Mouse (Mus musculus) embryonic fibroblast, embryonic 13.5 days (primary cell): ENCODE results near the gene Ss18l2. TPM values are rescaled to one million over a fixed set of nuclear protein-coding genes. Genes with fewer than 3 reads are reported as not detected.
A peak's percentile ranks its signal among the peaks of the same experiment; 100 is the strongest.

Experiments used
- H3K27ac ChIP-seq: 2 replicates; pipeline ENCODE4 v1.5.1; 2012; ENCODE audit warnings: low read length, control low read depth, inconsistent platforms; ENCODE audit not compliant: insufficient read depth
- H3K4me1 ChIP-seq: 2 replicates; pipeline ENCODE4 v1.6.1; 2011; ENCODE audit warnings: low read length; ENCODE audit not compliant: control insufficient read depth, insufficient read depth
- H3K4me3 ChIP-seq: 2 replicates; pipeline ENCODE4 v1.5.1; 2011; ENCODE audit warnings: mild to moderate bottlenecking, control low read depth, low read length; ENCODE audit not compliant: insufficient read depth
- CTCF ChIP-seq: IDR thresholded peaks from 2 replicates; pipeline ENCODE4 v1.5.1; 2011; ENCODE audit warnings: mild to moderate bottlenecking, control low read depth, low read length, moderate library complexity, borderline replicate concordance; ENCODE audit not compliant: insufficient read depth
- POLR2A ChIP-seq: IDR thresholded peaks from 2 replicates; pipeline ENCODE4 v1.6.1; 2011; ENCODE audit warnings: low read depth, mild to moderate bottlenecking, control low read depth, low read length, moderate library complexity
- polyA plus RNA-seq: library from polyadenylated mRNA; stranded (reverse); fragments of >200 nt; gene quantifications from 2 replicates; pipeline ENCODE4 v1.2.4, GENCODE M21; 2011; ENCODE audit warnings: low read depth; ENCODE audit not compliant: missing spikeins, insufficient read length

The Ss18l2 gene
- polyA plus RNA-seq, 1 experiment = 59.7 TPM

DNA sequence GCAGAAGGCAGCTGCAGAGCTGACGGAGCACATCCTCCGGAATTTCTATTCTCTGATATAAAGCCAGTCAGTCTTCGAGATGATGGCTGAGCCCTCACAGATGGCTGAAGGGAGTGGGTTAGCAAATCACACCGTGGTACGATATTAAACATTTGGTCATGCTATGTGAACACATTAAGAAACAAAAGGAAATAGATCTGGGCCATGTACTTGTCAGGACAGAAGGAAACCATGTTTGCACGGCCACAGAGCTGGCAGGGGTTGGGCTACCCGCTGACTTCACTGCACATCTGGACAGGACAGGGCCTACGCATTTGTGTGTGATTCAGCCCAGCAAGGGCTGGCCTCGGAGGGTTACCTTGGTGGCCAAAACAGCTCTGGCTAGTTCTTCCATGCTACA lies 13.5 kb upstream of the Ss18l2 start:
- Histone ChIP-seq H3K4me1 (no peaks in the 10 kb centered on the region), H3K4me3 (no peak overlapping the region), H3K27ac (no peak overlapping the region)
- TF ChIP-seq POLR2A (no peak), CTCF (no peak)

GRCm38 (mm10) chr9:121697150-121698049 lies 12.7 kb upstream of the Ss18l2 start:
- no peak overlapping the region for H3K4me3 ChIP-seq
- no peak overlapping the region for H3K27ac ChIP-seq
- H3K4me1 ChIP-seq = no peaks in the 10 kb centered on the region
- TF ChIP-seq CTCF (peak; percentile 65), POLR2A (0 out of 2 replicates have a peak, but pooled peaks have one; percentile 23)

- Histone ChIP-seq H3K27ac (no peak overlapping the region), H3K4me3 (peak overlapping the region; percentile 47), H3K4me1 (peaks cover 6% of the 10 kb centered on the region; the same call in 1 of the 2 replicates)
- no peak for TF ChIP-seq POLR2A
- TF ChIP-seq CTCF = no peak
Observed at GRCm38 (mm10) chr9:121704261-121704645, 5.9 kb upstream of the Ss18l2 start.

DNA sequence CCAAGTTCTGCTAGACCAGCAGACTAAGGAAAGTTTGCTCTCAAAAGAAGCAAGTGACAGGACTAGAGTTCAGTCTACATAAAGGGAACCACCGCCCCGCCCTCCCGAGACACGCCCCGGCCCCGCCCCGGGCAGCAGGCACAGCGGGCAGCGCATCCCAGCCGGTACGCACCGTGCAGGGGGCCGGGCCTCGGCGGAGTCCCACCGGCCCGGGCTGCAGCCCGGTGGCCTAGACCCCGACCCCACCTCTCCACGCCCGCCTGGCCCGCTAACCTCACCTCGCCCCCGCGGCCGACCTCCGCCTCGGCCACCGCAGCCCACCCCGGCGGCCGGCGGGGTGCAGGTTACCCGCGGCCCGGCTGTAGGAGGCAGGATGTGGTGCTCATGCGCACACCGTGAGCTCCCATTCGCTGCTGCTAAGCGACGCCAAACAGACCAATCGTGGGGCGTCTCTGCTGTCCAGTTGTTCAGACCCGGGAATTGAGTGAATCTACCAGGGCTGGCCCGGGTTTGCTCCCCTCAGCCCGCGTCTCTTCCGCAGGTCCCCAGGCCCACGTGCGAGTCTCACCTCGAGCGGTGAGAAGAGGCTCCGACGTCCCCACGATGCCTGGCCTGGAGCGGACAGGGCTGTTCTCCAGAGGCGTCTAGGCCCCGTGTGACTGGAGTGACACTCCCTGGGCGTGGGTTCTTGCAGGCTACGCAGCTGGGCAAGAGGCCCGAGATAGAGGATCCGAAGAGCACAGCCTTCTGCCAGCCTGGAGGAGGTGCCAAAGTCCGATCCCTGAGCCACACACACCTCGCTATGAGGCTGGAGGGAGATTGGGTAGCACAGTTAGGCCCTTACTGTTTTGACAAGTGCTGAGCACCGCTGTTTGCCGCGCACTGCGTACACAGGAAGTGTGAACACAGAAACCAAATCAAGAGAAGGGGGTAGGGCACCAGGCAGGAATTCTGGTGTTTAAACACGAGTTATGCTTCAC lies 5.2 kb upstream of the Ss18l2 start, which contains the start of gene Sec22c:
TSS of gene Sec22c (minus strand) at position 845 of the 980 bp plus-strand sequence.
- peaks cover 6% of the 10 kb centered on the region; the same call in 1 of the 2 replicates for H3K4me1 ChIP-seq

DNA sequence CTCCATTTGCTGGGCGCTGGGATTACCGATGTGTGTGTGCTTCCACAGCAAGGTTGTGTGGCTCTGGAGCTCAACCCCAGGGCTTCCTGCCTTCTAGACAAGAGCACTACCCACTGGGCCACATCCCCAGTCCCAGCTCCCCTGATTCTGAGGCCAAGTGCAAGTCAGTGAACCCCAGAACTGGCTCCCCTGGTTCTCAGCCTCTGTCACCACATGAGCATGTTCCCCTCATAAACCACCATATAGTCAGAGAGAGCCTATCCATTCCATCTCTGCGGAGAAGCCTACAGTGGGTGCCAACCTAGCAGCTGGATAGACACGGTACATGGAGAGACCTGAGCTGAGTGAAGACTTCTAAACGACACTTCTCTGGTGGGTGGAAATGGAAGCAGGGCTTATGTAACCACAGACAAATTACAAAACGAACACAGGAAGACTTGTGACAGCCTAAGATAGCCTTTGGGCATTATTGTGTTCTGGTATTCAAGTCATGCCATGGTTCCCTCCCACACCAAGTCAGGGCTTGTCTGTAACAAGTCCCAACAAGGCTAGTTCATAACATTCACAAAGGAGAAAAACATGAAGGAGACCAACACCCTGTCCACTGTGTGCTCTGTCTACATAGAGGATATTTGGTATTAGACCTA lies 4.0 kb upstream of the Ss18l2 start:
- peaks cover 6% of the 10 kb centered on the region; the same call in 1 of the 2 replicates for H3K4me1 ChIP-seq
- TF ChIP-seq POLR2A (no peak), CTCF (no peak)
- no peak overlapping the region for H3K4me3 ChIP-seq
- peak overlapping the region; percentile 6; the same call in 1 of the 2 replicates for H3K27ac ChIP-seq

More for the DNA sequence above, 5.2 kb upstream of the Ss18l2 start, which contains the start of gene Sec22c:
- Histone ChIP-seq H3K4me3 (peak within 1 kb of the TSS; percentile 47), H3K27ac (peak within 1 kb of the TSS; percentile 6)
- TF ChIP-seq POLR2A = peak; percentile 56
- no peak for TF ChIP-seq CTCF

DNA sequence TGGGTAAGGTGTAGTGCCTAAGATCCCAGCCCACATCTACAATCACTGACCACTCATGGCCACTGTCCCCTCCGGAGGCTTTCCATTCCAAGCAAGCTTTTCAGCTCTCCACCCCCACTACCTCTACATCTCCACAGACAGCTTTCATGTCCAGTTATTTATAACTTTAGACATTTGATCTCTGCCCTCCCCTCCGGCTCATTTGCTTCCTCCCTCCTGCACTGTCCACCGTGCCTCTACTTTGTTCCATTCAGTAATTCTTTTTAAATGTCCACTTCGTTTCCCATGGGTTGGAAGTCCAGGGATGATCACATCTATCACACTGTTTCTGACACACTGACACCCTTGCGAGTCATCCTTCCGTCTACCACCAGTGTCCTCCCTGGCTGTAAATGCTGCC lies 2.3 kb upstream of the Ss18l2 start:
- Histone ChIP-seq H3K4me1 (peaks cover 12% of the 10 kb centered on the region), H3K4me3 (no peak overlapping the region), H3K27ac (no peak overlapping the region)
- TF ChIP-seq POLR2A (no peak), CTCF (no peak)

DNA sequence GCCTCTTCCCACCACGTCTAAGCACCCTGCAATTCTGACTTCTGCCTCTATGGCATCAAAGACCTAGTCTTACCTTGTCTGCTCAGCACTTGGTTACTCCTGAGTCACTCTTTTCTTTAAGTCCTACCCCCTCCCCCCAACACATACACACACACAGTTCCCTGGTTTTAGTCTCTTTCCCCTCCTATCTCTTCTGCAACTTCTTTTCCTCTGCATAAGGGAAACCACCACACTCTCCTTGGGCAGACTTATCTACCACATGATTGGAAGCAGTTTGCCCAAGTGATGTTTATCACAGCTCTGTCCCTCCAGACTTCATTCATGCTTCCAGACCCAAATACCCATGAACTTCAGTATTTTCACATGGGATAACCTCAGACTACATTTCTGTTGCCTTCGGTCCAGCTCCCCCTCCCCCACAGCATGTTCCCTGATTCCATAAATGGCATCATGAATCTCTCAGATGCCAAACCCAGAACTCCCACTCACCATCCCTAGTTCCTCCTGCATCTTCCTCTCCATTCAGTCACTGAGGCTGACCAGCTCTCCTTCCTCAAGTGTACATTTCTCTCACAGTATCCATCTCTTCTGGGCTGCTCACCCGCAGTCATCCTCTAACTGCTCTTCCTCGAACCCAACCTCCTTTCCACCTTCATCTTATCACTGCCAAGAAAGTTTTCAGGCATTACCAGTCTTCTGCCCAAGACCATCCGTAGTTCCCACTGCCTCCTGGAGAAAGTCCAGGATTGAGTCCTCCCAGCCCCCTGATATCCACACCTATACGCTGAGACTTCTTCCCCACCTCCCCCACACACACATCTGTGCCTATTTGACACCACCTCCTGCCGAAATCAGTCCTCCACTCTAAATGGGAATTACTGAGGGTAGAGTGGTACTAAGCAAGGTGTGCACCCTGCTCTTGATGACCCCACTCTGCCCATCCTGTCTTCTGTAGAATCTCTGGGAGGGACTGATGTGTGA lies 1.3 kb upstream of the Ss18l2 start:
- H3K27ac ChIP-seq = no peak overlapping the region
- TF ChIP-seq POLR2A (no peak), CTCF (no peak)
- H3K4me1 ChIP-seq = peaks cover 12% of the 10 kb centered on the region
- H3K4me3 ChIP-seq = no peak overlapping the region

GRCm38 (mm10) chr9:121710584-121710975 lies 451 bp downstream of the Ss18l2 start:
- TF ChIP-seq CTCF (no peak), POLR2A (no peak)
- H3K4me1 ChIP-seq = peaks cover 11% of the 10 kb centered on the region
- peak overlapping the region; percentile 89 for H3K4me3 ChIP-seq
- peak overlapping the region; percentile 70 for H3K27ac ChIP-seq
